Mouse (Mus musculus) retina, adult 2 months (tissue): ENCODE data around the gene Gm38431.
"Not testable (repeated sequence)": the region's sequence is repeated elsewhere in the genome, so short reads cannot be mapped to it uniquely, and the experiment has no call there.

Source experiments
- DNase-seq: peaks from one replicate; pipeline ENCODE4 v3.0.0-alpha.2; 2012; ENCODE audit warnings: low read depth, low spot score

Gm38431 gene

GRCm38 (mm10) chr9:21105760-21106564, 14.2 kb upstream of the Gm38431 start:
- DNase-seq: no peak

- DNase-seq: no peak
Measured at GRCm38 (mm10) chr9:21104814-21105213, 13.0 kb upstream of the Gm38431 start.

- no peak for DNase-seq
Measured at GRCm38 (mm10) chr9:21102076-21102475, 10.3 kb upstream of the Gm38431 start.

DNA sequence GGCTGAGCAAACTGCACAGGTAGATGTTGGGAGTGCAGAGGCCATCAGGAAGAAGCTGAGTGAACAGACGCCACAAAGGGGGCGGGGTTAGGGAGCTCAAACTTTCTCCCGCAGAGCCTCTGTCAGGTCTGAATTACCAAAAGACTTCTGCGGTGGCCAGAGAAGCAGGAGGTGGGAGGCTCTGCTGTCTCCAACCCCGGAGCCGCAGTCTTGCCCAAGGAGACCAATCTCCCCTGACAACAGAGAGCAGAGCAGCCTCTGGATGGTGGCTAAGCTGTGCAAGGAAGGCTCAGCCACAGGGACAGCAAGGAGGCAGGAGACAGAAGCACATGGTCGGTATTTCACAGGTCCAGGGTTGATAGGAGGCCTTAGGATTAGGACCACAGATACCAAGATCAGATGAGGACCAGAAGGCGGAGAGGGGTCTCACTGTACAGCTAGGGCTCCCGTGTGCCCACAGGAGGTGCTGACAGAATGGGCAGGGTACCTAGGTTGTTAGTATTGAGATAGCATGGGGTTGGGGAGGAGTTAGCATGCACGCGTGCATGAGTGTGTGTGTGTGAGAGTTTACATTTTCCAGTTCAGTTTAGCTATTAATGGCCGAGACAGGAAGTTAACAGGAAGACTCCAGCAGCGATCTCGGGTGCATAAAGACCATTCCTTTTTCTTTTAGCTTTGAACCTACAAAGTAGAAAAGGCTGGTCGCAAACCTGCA, 8.8 kb upstream of the Gm38431 start:
- DNase-seq: no peak

DNA sequence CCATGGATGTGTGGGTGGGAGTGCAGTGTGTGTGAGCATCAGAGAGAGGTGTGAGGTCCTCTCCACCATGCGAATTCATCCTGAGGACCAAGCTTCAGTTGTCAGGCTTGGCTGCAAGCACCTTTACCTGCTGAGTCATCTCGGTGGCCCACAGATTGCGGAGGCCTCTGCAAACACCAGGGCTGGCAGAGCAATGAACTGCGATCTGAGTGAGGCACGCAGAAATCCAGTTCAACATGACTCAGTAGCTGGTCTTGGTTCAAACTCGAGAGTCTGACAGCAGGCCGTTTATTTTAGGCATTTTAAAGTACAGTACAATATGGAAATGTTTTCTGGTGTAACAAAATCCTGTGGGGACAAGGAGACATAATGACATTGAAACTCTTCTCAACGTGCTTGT, 6.0 kb upstream of the Gm38431 start:
- no peak for DNase-seq

GRCm38 (mm10) chr9:21095958-21096357, 4.2 kb upstream of the Gm38431 start:
- DNase-seq: no peak

DNA sequence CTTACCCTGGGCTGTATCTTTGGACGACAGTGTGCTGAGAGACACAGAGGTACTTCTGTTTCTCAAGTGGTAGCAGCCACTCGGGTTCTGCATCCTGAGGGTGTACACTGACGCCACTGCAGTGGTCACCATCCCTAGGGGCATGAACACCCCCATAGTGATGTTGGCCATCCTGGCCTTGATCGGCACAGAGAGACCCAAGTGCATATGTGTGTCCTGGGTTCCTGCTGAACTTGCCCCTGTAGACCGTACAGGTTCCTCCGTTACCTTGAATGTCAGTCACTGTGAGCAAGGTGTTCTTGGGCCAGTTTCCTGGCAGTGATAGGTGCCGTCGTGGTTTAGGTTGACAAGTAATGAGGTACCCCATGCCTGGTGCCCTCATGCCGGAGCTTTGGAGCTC, 1.6 kb upstream of the Gm38431 start:
- no peak for DNase-seq

GRCm38 (mm10) chr9:21090972-21091706, 658 bp downstream of the Gm38431 start:
- DNase-seq: peak; percentile 9

- DNase-seq: no peak
Measured at GRCm38 (mm10) chr9:21090537-21090936, 1.3 kb downstream of the Gm38431 start.

DNA sequence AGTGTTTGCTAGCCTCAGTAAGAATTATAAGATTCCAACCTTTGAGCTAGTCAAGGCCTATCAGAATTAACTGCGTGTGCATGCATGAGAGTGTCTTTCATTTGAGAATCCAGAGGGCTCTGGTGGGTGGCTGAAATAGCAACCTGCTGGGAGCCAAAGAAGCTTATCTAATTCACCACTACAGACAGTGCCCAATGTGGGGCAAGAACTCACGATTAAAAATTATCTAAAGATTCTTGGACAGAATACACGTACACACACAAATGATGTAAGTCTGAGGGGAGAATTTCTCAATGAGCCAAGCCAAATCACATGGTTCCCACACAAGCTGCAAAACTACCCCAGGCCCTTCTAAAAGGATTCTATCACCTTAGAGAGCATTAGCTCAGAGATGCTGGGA, 8.5 kb downstream of the Gm38431 start:
- no peak for DNase-seq

DNA sequence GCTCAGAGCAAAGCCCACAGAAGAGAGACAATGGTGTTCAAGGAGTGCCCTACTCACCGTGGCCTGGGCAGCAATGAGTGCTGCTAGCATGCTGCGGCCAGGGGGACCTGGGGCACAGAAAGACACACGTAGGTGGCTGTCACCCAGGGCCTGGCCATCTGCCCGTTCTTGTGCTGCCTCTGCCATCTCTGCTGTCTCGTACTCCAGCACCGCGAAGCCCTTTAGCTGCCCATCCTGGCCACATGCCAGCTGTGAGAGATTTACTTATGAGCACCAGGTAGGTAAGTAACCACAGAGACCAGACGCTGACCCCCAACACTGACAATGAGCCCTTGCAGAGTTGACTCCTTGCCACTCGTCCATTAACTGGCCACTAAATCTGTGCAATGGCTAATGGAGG, 10.7 kb downstream of the Gm38431 start:
- DNase-seq: no peak

DNA sequence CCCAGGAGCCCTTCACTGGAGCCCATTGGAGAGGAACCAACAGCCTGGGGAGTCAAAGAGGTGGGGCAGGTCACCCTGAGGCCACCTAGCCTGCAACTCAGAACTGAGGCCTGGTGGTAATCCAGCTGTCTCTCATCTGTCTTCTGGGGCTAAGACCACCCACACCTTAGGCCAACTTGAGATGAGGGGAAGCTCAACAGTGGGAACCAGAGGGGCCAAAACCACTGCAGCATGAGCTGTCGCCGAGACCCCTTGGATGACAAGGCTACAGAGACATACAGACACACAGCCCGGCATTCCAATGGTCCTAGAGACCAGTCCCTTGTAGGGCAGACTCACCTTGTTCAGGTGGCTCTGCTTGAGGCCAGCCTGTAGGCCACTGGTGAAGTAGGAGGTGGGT, 16.2 kb downstream of the Gm38431 start:
- no peak for DNase-seq

GRCm38 (mm10) chr9:21074173-21074572, 17.6 kb downstream of the Gm38431 start:
- DNase-seq: no peak

GRCm38 (mm10) chr9:21073044-21073840, 18.6 kb downstream of the Gm38431 start, which contains the start of the genes Gm49373 and Fdx1l:
TSS of gene Gm49373 (minus strand) at chr9:21073096.
TSS of gene Fdx1l (minus strand) at chr9:21073614.
- peak; percentile 81 for DNase-seq

DNA sequence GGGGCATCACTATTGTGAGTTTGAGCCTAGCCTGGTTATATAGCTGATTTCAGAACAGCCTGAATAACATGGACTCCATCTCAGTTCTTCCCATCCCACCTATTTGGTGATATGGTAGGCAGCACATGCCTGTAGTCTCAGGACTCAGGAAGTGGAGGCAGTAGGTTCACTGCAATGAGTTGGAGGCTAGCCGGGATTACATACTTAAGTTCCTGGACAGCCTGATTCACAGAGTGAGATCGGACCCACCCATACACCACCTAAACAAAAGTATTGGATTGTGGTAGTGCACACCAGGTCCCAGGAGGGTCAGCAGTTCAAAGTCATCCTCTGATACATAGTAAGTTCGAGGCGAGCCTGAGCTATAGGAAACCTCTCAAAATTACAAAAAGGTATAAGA, 19.2 kb downstream of the Gm38431 start:
- DNase-seq: no peak

DNA sequence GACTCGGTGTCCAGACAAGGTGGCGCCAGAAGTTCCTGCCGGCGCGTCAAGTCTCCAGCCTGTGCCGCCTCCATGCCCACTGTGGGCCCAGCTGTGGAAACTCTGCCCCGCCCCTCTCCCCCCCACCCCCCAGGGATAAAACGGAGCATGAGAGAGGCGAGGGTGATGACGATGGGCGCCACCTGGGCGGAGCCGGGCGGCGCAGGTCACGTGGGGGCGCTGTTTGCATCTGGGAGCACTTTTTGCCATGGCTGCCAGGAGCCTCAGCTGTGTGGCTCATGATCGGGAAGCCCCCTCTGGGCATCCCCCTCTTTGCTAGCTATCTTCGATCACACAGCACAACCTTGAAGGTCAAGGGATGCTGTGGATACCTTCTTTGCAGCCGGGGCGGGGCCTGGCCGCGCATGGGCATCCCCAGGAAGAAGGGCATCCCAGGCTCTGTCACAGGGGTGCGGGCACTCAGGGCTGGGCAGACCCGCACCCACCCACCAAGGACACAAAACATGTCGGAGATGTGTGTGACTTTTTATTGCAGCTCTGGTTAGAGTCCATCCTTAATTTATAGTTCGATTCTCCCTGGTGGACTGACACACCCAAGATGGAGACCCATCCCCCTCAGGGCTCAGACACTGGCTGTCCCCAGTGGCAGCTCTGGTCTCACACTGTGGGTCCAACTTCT, 24.7 kb downstream of the Gm38431 start, which contains the start of gene Zglp1:
Zglp1 (minus strand) TSS at position 88 of the 679 bp plus-strand sequence.
- DNase-seq: no peak

- no peak for DNase-seq
Measured at GRCm38 (mm10) chr9:21062928-21063327, 28.9 kb downstream of the Gm38431 start.

GRCm38 (mm10) chr9:21051578-21051977, 40.2 kb downstream of the Gm38431 start:
- DNase-seq: no peak

DNA sequence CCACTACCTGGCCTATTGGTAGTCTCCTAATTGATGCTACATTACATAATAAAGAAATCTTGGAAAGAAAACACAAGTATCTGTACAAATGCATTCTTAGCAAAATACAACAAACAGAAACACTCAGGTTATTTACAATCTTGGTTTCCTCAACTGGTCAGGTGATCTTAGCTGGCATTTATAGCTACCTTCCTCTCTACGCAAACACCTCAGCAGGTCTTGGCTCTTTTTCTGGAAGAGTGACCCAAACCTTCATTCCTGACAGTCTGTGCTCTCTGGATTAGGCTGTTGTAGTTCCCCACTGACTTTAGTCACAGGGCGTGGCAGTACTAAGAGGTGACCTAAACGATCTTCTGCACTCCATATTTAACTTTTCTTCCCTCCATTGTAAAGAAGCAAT, 46.6 kb downstream of the Gm38431 start:
- DNase-seq: no peak

- DNase-seq: not testable (repeated sequence)
Measured at GRCm38 (mm10) chr9:21044785-21045184, 47.0 kb downstream of the Gm38431 start.

DNA sequence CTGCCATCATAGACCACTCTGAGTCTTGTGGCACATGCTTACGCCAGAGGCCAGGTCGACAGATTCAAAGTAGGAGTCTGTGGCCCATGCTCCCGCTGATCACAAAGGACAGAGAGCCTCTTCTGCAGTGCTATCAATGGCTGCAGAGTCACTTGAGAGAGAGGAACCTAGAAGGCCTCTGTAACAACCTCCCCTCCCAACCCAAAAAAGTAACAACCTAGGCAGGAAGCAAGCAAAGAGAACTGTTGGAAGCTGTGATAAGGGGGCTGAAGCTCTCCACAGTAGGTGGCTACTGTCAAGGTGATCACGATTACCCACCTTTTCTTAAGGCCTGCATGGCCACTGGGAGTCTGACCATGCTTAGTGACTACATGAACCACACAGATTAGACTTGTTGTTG, 48.2 kb downstream of the Gm38431 start:
- no peak for DNase-seq
